Mouse (Mus musculus) embryo, embryonic 11.5 days (tissue): ENCODE results near the gene Gm28539.
"Not testable (repeated sequence)": the region's sequence is repeated elsewhere in the genome, so short reads cannot be mapped to it uniquely, and the experiment has no call there.

ENCODE experiments used
- DNase-seq: peaks from one replicate; pipeline ENCODE4 v3.0.0-alpha.2; 2012; ENCODE audit warnings: low read depth, low spot score

Gene Gm28539

GRCm38 (mm10) chr16:18955070-18955469 is 118.7 kb downstream of the Gm28539 start:
- DNase-seq: no peak

GRCm38 (mm10) chr16:18963486-18963885 is 127.1 kb downstream of the Gm28539 start:
- no peak for DNase-seq

- DNase-seq: no peak
Measured at GRCm38 (mm10) chr16:18969420-18970128, 133.2 kb downstream of the Gm28539 start.

- DNase-seq: no peak
Measured at GRCm38 (mm10) chr16:18970837-18971236, 134.5 kb downstream of the Gm28539 start.

GRCm38 (mm10) chr16:18975665-18976064 is 139.3 kb downstream of the Gm28539 start:
- not testable (repeated sequence) for DNase-seq

- no peak for DNase-seq
Measured at GRCm38 (mm10) chr16:18976315-18976714, 139.9 kb downstream of the Gm28539 start.

- DNase-seq: no peak
Measured at GRCm38 (mm10) chr16:18986381-18986780, 150.0 kb downstream of the Gm28539 start.

GRCm38 (mm10) chr16:18986860-18987259 is 150.5 kb downstream of the Gm28539 start:
- DNase-seq: no peak

- not testable (repeated sequence) for DNase-seq
Measured at GRCm38 (mm10) chr16:19002610-19003389, 166.4 kb downstream of the Gm28539 start.

- DNase-seq: no peak
Measured at GRCm38 (mm10) chr16:19003757-19004156, 167.4 kb downstream of the Gm28539 start.

GRCm38 (mm10) chr16:19005298-19005697 is 168.9 kb downstream of the Gm28539 start:
- no peak for DNase-seq
